9 mouse cellular contexts compared by ENCODE assay signal in genomic region chr3:134630135-134630516, GRCm38 (mm10).
DNase-seq lines count a peak whose midpoint lies in the region; ATAC-seq and TF ChIP-seq lines count a peak whose summit lies in the region.
"Had no signal": no experiment of that assay in that cellular context is flagged by ENCODE, and none has a peak within 500 bp of the region (broad histone marks: within the 10 kb centered on the region; RNA-seq: fewer than 3 reads in every experiment).

No protein-coding gene starts in this region.

- H3K79me3 ChIP-seq in C2C12 (ENCODE audit: low read depth): no peaks in the 10 kb centered on the region

- H3K4me1 ChIP-seq in heart, embryonic 11.5 days (ENCODE audit: control insufficient read depth, insufficient read depth, low read length): no peaks in the 10 kb centered on the region
- no peaks in the 10 kb centered on the region for H3K4me1 ChIP-seq in heart, adult 2 months (ENCODE audit: control insufficient read depth, insufficient read depth, low read length)
- no peaks in the 10 kb centered on the region for H3K4me1 ChIP-seq in forebrain, embryonic 15.5 days
- H3K4me1 ChIP-seq in limb, embryonic 12.5 days (replicated peaks): peaks cover 10% of the 10 kb centered on the region; the same call in 1 of the 2 replicates
- H3K4me1 ChIP-seq in thymus, adult 2 months (replicated peaks; ENCODE audit: control insufficient read depth, insufficient read depth, low read length): no peaks in the 10 kb centered on the region

- TF ChIP-seq CTCF in heart, adult 2 months (IDR thresholded peaks at IDR 0.05): no peak
- no peak for TF ChIP-seq CTCF in C2C12 (IDR thresholded peaks at IDR 0.05; ENCODE audit: control insufficient read depth, insufficient read depth, insufficient read length)
- no peak for TF ChIP-seq CTCF in thymus, adult 2 months (IDR thresholded peaks at IDR 0.05; ENCODE audit: borderline replicate concordance, control insufficient read depth, extremely low read depth, insufficient read depth, low read length, poor library complexity)

- H3K79me2 ChIP-seq in heart, adult 2 months (replicated peaks; ENCODE audit: control insufficient read depth, insufficient read depth, low read length): no peaks in the 10 kb centered on the region
- H3K79me2 ChIP-seq in C2C12 (ENCODE audit: control insufficient read depth, insufficient read depth): no peaks in the 10 kb centered on the region

- no peaks in the 10 kb centered on the region for H3K9me3 ChIP-seq in heart, embryonic 11.5 days (replicated peaks; ENCODE audit: control insufficient read depth, low read length)
- no peaks in the 10 kb centered on the region for H3K9me3 ChIP-seq in forebrain, embryonic 15.5 days
- H3K9me3 ChIP-seq in limb, embryonic 12.5 days: no peaks in the 10 kb centered on the region

- peak overlapping the region; percentile 32 for H3ac ChIP-seq in C2C12 (ENCODE audit: control insufficient read depth, insufficient read length, low read depth)

- no peak overlapping the region for H3K9ac ChIP-seq in heart, embryonic 11.5 days (ENCODE audit: low read depth, low read length)
- no peak overlapping the region for H3K9ac ChIP-seq in heart, adult 2 months (ENCODE audit: low read depth, low read length)
- H3K9ac ChIP-seq in forebrain, embryonic 15.5 days (replicated peaks): no peak overlapping the region
- H3K9ac ChIP-seq in limb, embryonic 12.5 days (replicated peaks): peak overlapping the region; percentile 35; the same call in 1 of the 2 replicates

- H3K36me3 ChIP-seq in heart, embryonic 11.5 days (ENCODE audit: control insufficient read depth, insufficient read depth, low read length): no peaks in the 10 kb centered on the region
- no peaks in the 10 kb centered on the region for H3K36me3 ChIP-seq in heart, adult 2 months (ENCODE audit: control insufficient read depth, insufficient read depth, low read length)
- no peaks in the 10 kb centered on the region for H3K36me3 ChIP-seq in C2C12 (ENCODE audit: control insufficient read depth, insufficient read depth)
- H3K36me3 ChIP-seq in forebrain, embryonic 15.5 days: no peaks in the 10 kb centered on the region
- H3K36me3 ChIP-seq in limb, embryonic 12.5 days: no peaks in the 10 kb centered on the region
- H3K36me3 ChIP-seq in thymus, adult 2 months (ENCODE audit: control insufficient read depth, insufficient read depth, low read length): no peaks in the 10 kb centered on the region

- no peak overlapping the region; the same call in 1 of the 2 replicates for H3K4me3 ChIP-seq in heart, embryonic 11.5 days (ENCODE audit: low read depth, low read length)
- no peak overlapping the region for H3K4me3 ChIP-seq in heart, adult 2 months
- H3K4me3 ChIP-seq in C2C12 (ENCODE audit: insufficient read depth, poor library complexity, severe bottlenecking): no peak overlapping the region
- H3K4me3 ChIP-seq in forebrain, embryonic 15.5 days: no peak overlapping the region
- H3K4me3 ChIP-seq in limb, embryonic 12.5 days (replicated peaks): peak overlapping the region; percentile 34
- H3K4me3 ChIP-seq in thymus, adult 2 months (ENCODE audit: control insufficient read depth, insufficient read depth, low read length): no peak overlapping the region

- no peak for DNase-seq in heart, adult 2 months
- DNase-seq in thymus, adult 2 months: no peak
- DNase-seq: cerebellum, adult 18-20 months had no signal

- peak overlapping the region; percentile 53 for H3K4me2 ChIP-seq in heart, embryonic 11.5 days
- H3K4me2 ChIP-seq in forebrain, embryonic 15.5 days (replicated peaks): no peak overlapping the region
- peak overlapping the region; percentile 55 for H3K4me2 ChIP-seq in limb, embryonic 12.5 days

- WGBS in heart, embryonic 11.5 days (ENCODE audit: insufficient replicate concordance): 36% methylated on average over 9 of the region's 9 CpGs
- WGBS in heart, adult 2 months: 23% methylated on average over 9 of the region's 9 CpGs
- 40% methylated on average over 9 of the region's 9 CpGs for WGBS in forebrain, embryonic 15.5 days
- WGBS in limb, embryonic 12.5 days: 24% methylated on average over 9 of the region's 9 CpGs
- 59% methylated on average over 9 of the region's 9 CpGs for WGBS in thymus, adult 2 months

- H3K27me3 ChIP-seq in heart, embryonic 11.5 days (ENCODE audit: control insufficient read depth, insufficient read depth, low read length): no peaks in the 10 kb centered on the region
- H3K27me3 ChIP-seq in heart, adult 2 months (ENCODE audit: control insufficient read depth, insufficient read depth, low read length): no peaks in the 10 kb centered on the region
- no peaks in the 10 kb centered on the region for H3K27me3 ChIP-seq in C2C12 (ENCODE audit: control insufficient read depth, insufficient read depth, insufficient read length)
- no peaks in the 10 kb centered on the region for H3K27me3 ChIP-seq in forebrain, embryonic 15.5 days
- H3K27me3 ChIP-seq in limb, embryonic 12.5 days: no peaks in the 10 kb centered on the region
- H3K27me3 ChIP-seq in thymus, adult 2 months (ENCODE audit: control insufficient read depth, insufficient read depth, low read length): no peaks in the 10 kb centered on the region

- no peak for TF ChIP-seq POLR2A in heart, adult 2 months (IDR thresholded peaks at IDR 0.05; ENCODE audit: insufficient read depth, low read depth, low read length)
- TF ChIP-seq POLR2A in thymus, adult 2 months (IDR thresholded peaks at IDR 0.05; ENCODE audit: control insufficient read depth, extremely low read depth, insufficient read depth, low read length, poor library complexity): no peak

- intact Hi-C loops in heart, adult 2 months (cut with DNase I): loop anchor here (1.0 to 10.0 kb wide), 2 partner anchors 754 to 1525 kb away; no protein-coding TSS in a partner anchor

- TF ChIP-seq EP300 in heart, adult 2 months (IDR thresholded peaks at IDR 0.05; ENCODE audit: insufficient read depth, low read depth, low read length): no peak

- H3K27ac ChIP-seq in heart, embryonic 11.5 days (ENCODE audit: low read depth, low read length): no peak overlapping the region
- no peak overlapping the region for H3K27ac ChIP-seq in heart, adult 2 months
- H3K27ac ChIP-seq in forebrain, embryonic 15.5 days (replicated peaks): no peak overlapping the region
- H3K27ac ChIP-seq in limb, embryonic 12.5 days: 0 out of 2 replicates have a peak overlapping the region, but pooled peaks have one; percentile 56
- H3K27ac ChIP-seq in thymus, adult 2 months (ENCODE audit: control insufficient read depth, insufficient read depth, low read length): no peak overlapping the region

- no peak for ATAC-seq in heart, embryonic 11.5 days (replicated peaks; ENCODE audit: insufficient number of reproducible peaks, low FRiP score, low TSS enrichment)
- ATAC-seq in forebrain, embryonic 15.5 days (replicated peaks): peak; percentile 55; the same call in 1 of the 2 replicates
- no peak for ATAC-seq in limb, embryonic 12.5 days (ENCODE audit: insufficient number of reproducible peaks, insufficient read depth, low FRiP score, low TSS enrichment, low read depth)
- ATAC-seq in megakaryocyte progenitor cell, adult 5-6 weeks (replicated peaks; ENCODE audit: poor library complexity): no peak
- no peak for ATAC-seq in granulocyte monocyte progenitor cell, adult 5-6 weeks (replicated peaks; ENCODE audit: poor library complexity, severe bottlenecking)

TF ChIP-seq in C2C12, 6 proteins besides CTCF, POLR2A, EP300 and RAD21:
- TF ChIP-seq FOSL1 (IDR thresholded peaks at IDR 0.05; ENCODE audit: insufficient read depth, low read length, poor library complexity, severe bottlenecking) (no peak), MYOG (IDR thresholded peaks at IDR 0.05; ENCODE audit: control insufficient read depth, extremely low read depth, insufficient read length) (no peak), MAX (IDR thresholded peaks at IDR 0.05) (no peak), USF1 (IDR thresholded peaks at IDR 0.05; ENCODE audit: low read depth) (no peak), CEBPB (IDR thresholded peaks at IDR 0.05; ENCODE audit: low read depth) (no peak), MYOD1 (IDR thresholded peaks at IDR 0.05; ENCODE audit: control insufficient read depth, insufficient read length, low read depth) (no peak)
